Mouse (Mus musculus): ENCODE measurements around the gene Synpr. TPM values are rescaled to one million over a fixed set of nuclear protein-coding genes. Genes with fewer than 3 reads are reported as not detected.

Synpr gene
- polyA plus RNA-seq, 1 experiment from 2014 or later: 0.19 TPM

- no peaks in the 10 kb centered on the region for H3K4me1 ChIP-seq
Measured at GRCm38 (mm10) chr14:13469211-13469610, 184.6 kb downstream of the Synpr start.

GRCm38 (mm10) chr14:13477821-13478220, 193.2 kb downstream of the Synpr start:
- Histone ChIP-seq H3K9ac (no peak overlapping the region), H3K27ac (no peak overlapping the region), H3K4me3 (no peak overlapping the region), H3K9me3 (replicated peaks) (no peaks in the 10 kb centered on the region), H3K27me3 (replicated peaks) (no peaks in the 10 kb centered on the region), H3K4me1 (no peaks in the 10 kb centered on the region), H3K36me3 (no peaks in the 10 kb centered on the region), H3K4me2 (no peak overlapping the region)
- WGBS (ENCODE audit: insufficient replicate concordance): 28% methylated on average over 1 of the region's 1 CpGs
- no peak for ATAC-seq

More at GRCm38 (mm10) chr14:13469211-13469610, 184.6 kb downstream of the Synpr start:
- H3K27ac ChIP-seq: no peak overlapping the region
- H3K9ac ChIP-seq: no peak overlapping the region
- ATAC-seq: no peak
- H3K27me3 ChIP-seq (replicated peaks): no peaks in the 10 kb centered on the region
- H3K36me3 ChIP-seq: no peaks in the 10 kb centered on the region
- no peak overlapping the region for H3K4me3 ChIP-seq
- WGBS (ENCODE audit: insufficient replicate concordance): 53% methylated on average over 2 of the region's 2 CpGs
- H3K9me3 ChIP-seq (replicated peaks): no peaks in the 10 kb centered on the region
- no peak overlapping the region for H3K4me2 ChIP-seq

- Histone ChIP-seq H3K9me3 (replicated peaks) (no peaks in the 10 kb centered on the region), H3K4me3 (no peak overlapping the region), H3K4me2 (no peak overlapping the region), H3K9ac (no peak overlapping the region), H3K27me3 (replicated peaks) (no peaks in the 10 kb centered on the region), H3K27ac (no peak overlapping the region), H3K4me1 (no peaks in the 10 kb centered on the region), H3K36me3 (no peaks in the 10 kb centered on the region)
- 50% methylated on average over 5 of the region's 5 CpGs for WGBS (ENCODE audit: insufficient replicate concordance)
- no peak for ATAC-seq
Measured at GRCm38 (mm10) chr14:13505355-13505754, 220.8 kb downstream of the Synpr start.

GRCm38 (mm10) chr14:13518608-13519139, 234.1 kb downstream of the Synpr start:
- Histone ChIP-seq H3K4me1 (no peaks in the 10 kb centered on the region), H3K27me3 (replicated peaks) (no peaks in the 10 kb centered on the region), H3K27ac (no peak overlapping the region), H3K9me3 (replicated peaks) (no peaks in the 10 kb centered on the region), H3K4me3 (no peak overlapping the region), H3K9ac (no peak overlapping the region), H3K36me3 (no peaks in the 10 kb centered on the region), H3K4me2 (no peak overlapping the region)
- ATAC-seq: no peak
- 74% methylated on average over 5 of the region's 5 CpGs for WGBS (ENCODE audit: insufficient replicate concordance)

GRCm38 (mm10) chr14:13519239-13520011, 234.8 kb downstream of the Synpr start:
- H3K27ac ChIP-seq: no peak overlapping the region
- H3K4me1 ChIP-seq: no peaks in the 10 kb centered on the region
- H3K36me3 ChIP-seq: no peaks in the 10 kb centered on the region
- 68% methylated on average over 7 of the region's 7 CpGs for WGBS (ENCODE audit: insufficient replicate concordance)
- no peaks in the 10 kb centered on the region for H3K27me3 ChIP-seq (replicated peaks)
- no peak for ATAC-seq
- no peaks in the 10 kb centered on the region for H3K9me3 ChIP-seq (replicated peaks)
- no peak overlapping the region for H3K4me3 ChIP-seq
- no peak overlapping the region for H3K4me2 ChIP-seq
- no peak overlapping the region for H3K9ac ChIP-seq

- H3K27me3 ChIP-seq (replicated peaks): no peaks in the 10 kb centered on the region
- no peaks in the 10 kb centered on the region for H3K4me1 ChIP-seq
- WGBS (ENCODE audit: insufficient replicate concordance): 32% methylated on average over 2 of the region's 2 CpGs
- no peaks in the 10 kb centered on the region for H3K36me3 ChIP-seq
- no peak overlapping the region for H3K4me2 ChIP-seq
- no peak for ATAC-seq
- no peak overlapping the region for H3K27ac ChIP-seq
- no peaks in the 10 kb centered on the region for H3K9me3 ChIP-seq (replicated peaks)
- no peak overlapping the region for H3K4me3 ChIP-seq
- H3K9ac ChIP-seq: no peak overlapping the region
Measured at GRCm38 (mm10) chr14:13547746-13548145, 263.2 kb downstream of the Synpr start.

GRCm38 (mm10) chr14:13551209-13551608, 266.6 kb downstream of the Synpr start:
- no peak overlapping the region for H3K4me2 ChIP-seq
- no peaks in the 10 kb centered on the region for H3K36me3 ChIP-seq
- H3K9me3 ChIP-seq (replicated peaks): no peaks in the 10 kb centered on the region
- H3K9ac ChIP-seq: no peak overlapping the region
- no peak overlapping the region for H3K4me3 ChIP-seq
- no peaks in the 10 kb centered on the region for H3K4me1 ChIP-seq
- H3K27me3 ChIP-seq (replicated peaks): no peaks in the 10 kb centered on the region
- no peak overlapping the region for H3K27ac ChIP-seq
- no peak for ATAC-seq
- 47% methylated on average over 4 of the region's 4 CpGs for WGBS (ENCODE audit: insufficient replicate concordance)

GRCm38 (mm10) chr14:13553616-13554370, 269.2 kb downstream of the Synpr start:
- Histone ChIP-seq H3K9ac (no peak overlapping the region), H3K27me3 (replicated peaks) (no peaks in the 10 kb centered on the region), H3K27ac (no peak overlapping the region), H3K36me3 (no peaks in the 10 kb centered on the region), H3K4me3 (no peak overlapping the region), H3K4me2 (no peak overlapping the region), H3K9me3 (replicated peaks) (no peaks in the 10 kb centered on the region), H3K4me1 (no peaks in the 10 kb centered on the region)
- 44% methylated on average over 1 of the region's 1 CpGs for WGBS (ENCODE audit: insufficient replicate concordance)
- ATAC-seq: no peak

GRCm38 (mm10) chr14:13554631-13555030, 270.1 kb downstream of the Synpr start:
- no peak overlapping the region for H3K9ac ChIP-seq
- H3K27me3 ChIP-seq (replicated peaks): no peaks in the 10 kb centered on the region
- H3K27ac ChIP-seq: no peak overlapping the region
- WGBS (ENCODE audit: insufficient replicate concordance): 66% methylated on average over 4 of the region's 4 CpGs
- H3K4me1 ChIP-seq: no peaks in the 10 kb centered on the region
- no peaks in the 10 kb centered on the region for H3K9me3 ChIP-seq (replicated peaks)
- no peaks in the 10 kb centered on the region for H3K36me3 ChIP-seq
- no peak overlapping the region for H3K4me2 ChIP-seq
- no peak overlapping the region for H3K4me3 ChIP-seq
- no peak for ATAC-seq

GRCm38 (mm10) chr14:13558117-13558516, 273.5 kb downstream of the Synpr start:
- H3K4me3 ChIP-seq: no peak overlapping the region

GRCm38 (mm10) chr14:13567250-13567649, 282.7 kb downstream of the Synpr start:
- Histone ChIP-seq H3K4me3 (no peak overlapping the region), H3K27ac (no peak overlapping the region), H3K4me2 (no peak overlapping the region), H3K36me3 (no peaks in the 10 kb centered on the region), H3K9me3 (replicated peaks) (no peaks in the 10 kb centered on the region), H3K9ac (no peak overlapping the region), H3K27me3 (replicated peaks) (no peaks in the 10 kb centered on the region), H3K4me1 (no peaks in the 10 kb centered on the region)
- no peak for ATAC-seq
- 48% methylated on average over 1 of the region's 1 CpGs for WGBS (ENCODE audit: insufficient replicate concordance)

More at GRCm38 (mm10) chr14:13558117-13558516, 273.5 kb downstream of the Synpr start:
- no peak overlapping the region for H3K4me2 ChIP-seq
- no peaks in the 10 kb centered on the region for H3K36me3 ChIP-seq
- no peak for ATAC-seq
- WGBS (ENCODE audit: insufficient replicate concordance): 76% methylated on average over 2 of the region's 2 CpGs
- no peaks in the 10 kb centered on the region for H3K27me3 ChIP-seq (replicated peaks)
- no peaks in the 10 kb centered on the region for H3K9me3 ChIP-seq (replicated peaks)
- H3K4me1 ChIP-seq: no peaks in the 10 kb centered on the region
- no peak overlapping the region for H3K27ac ChIP-seq
- H3K9ac ChIP-seq: no peak overlapping the region

- no peak for ATAC-seq
- no peak overlapping the region for H3K4me3 ChIP-seq
- no peaks in the 10 kb centered on the region for H3K36me3 ChIP-seq
- H3K9ac ChIP-seq: no peak overlapping the region
- no peak overlapping the region for H3K4me2 ChIP-seq
- H3K4me1 ChIP-seq: no peaks in the 10 kb centered on the region
- no peaks in the 10 kb centered on the region for H3K27me3 ChIP-seq (replicated peaks)
- 69% methylated on average over 2 of the region's 2 CpGs for WGBS (ENCODE audit: insufficient replicate concordance)
- H3K27ac ChIP-seq: no peak overlapping the region
- no peaks in the 10 kb centered on the region for H3K9me3 ChIP-seq (replicated peaks)
Measured at GRCm38 (mm10) chr14:13567996-13568395, 283.4 kb downstream of the Synpr start.

Measured in liver, embryonic 12.5 days (tissue).